Mouse (Mus musculus): ENCODE results near the gene Thrb.

Thrb gene

GRCm38 (mm10) chr14:18029181-18029932 lies 369.3 kb downstream of the Thrb start:
- no peak for DNase-seq (ENCODE audit: low read depth, low spot score)

GRCm38 (mm10) chr14:18031941-18032340 lies 371.9 kb downstream of the Thrb start:
- no peak for DNase-seq (ENCODE audit: low read depth, low spot score)

- no peak for DNase-seq (ENCODE audit: low read depth, low spot score)
Measured at GRCm38 (mm10) chr14:18036573-18036972, 376.5 kb downstream of the Thrb start.

GRCm38 (mm10) chr14:18062082-18062772 lies 402.2 kb downstream of the Thrb start:
- DNase-seq (ENCODE audit: low read depth, low spot score): no peak

Measured in brain, embryonic 18.5 days (tissue).